In genomic region chr4:84099071-84099470, GRCm38 (mm10) we compare ENCODE assay signal across 21 mouse cellular contexts.
A peak's percentile ranks its signal among the peaks of the same experiment; 100 is the strongest.
DNase-seq lines count a peak whose midpoint lies in the region; TF ChIP-seq lines count a peak whose summit lies in the region.
"Had no signal": no experiment of that assay in that cellular context is flagged by ENCODE, and none has a peak within 500 bp of the region (broad histone marks: within the 10 kb centered on the region; RNA-seq: fewer than 3 reads in every experiment).

No protein-coding gene starts in this region.

- WGBS in kidney, adult 2 months = 45% methylated on average over 8 of the region's 8 CpGs

- no peaks in the 10 kb centered on the region for H3K27me3 ChIP-seq in kidney, adult 2 months (replicated peaks; ENCODE audit: control insufficient read depth, insufficient read depth, low read length)
- H3K27me3 ChIP-seq: embryonic facial prominence, embryonic 13.5 days; forebrain, embryonic 13.5 days; hindbrain, embryonic 13.5 days had no signal

- no peak for TF ChIP-seq CTCF in kidney, adult 2 months (conservative IDR thresholded peaks at IDR 0.05; ENCODE audit: insufficient read depth, insufficient read length, low read depth, low read length)

- no peaks in the 10 kb centered on the region for H3K36me3 ChIP-seq in kidney, adult 2 months (ENCODE audit: control insufficient read depth, insufficient read depth, low read length)
- H3K36me3 ChIP-seq: embryonic facial prominence, embryonic 10.5 days; embryonic facial prominence, embryonic 13.5 days; hindbrain, embryonic 13.5 days had no signal

- DNase-seq in cerebellum, postnatal 10 days = peak; percentile 59 to 65
- no peak for DNase-seq in cerebellum, adult 18-20 months
- peak; percentile 21 to 25 for DNase-seq in cerebellum, postnatal 36 days
- DNase-seq in cerebellum, postnatal 4 days (ENCODE audit: low spot score in 2 of 2) = no peak
- DNase-seq in kidney, adult 2 months = peak; percentile 18
- DNase-seq in kidney, postnatal 10 days = no peak
- DNase-seq: adrenal gland, adult 8-10 months; adrenal gland, postnatal 25 days; cerebellum, adult 11-12 months; cerebellum, adult 9-10 months; embryo, embryonic 11 days; forebrain, postnatal 0 days; gastrocnemius, adult 2 months; gastrocnemius, postnatal 14 days; heart, adult 11 months; kidney, adult 18-20 months had no signal

- H3K4me3 ChIP-seq in kidney, adult 2 months (ENCODE audit: insufficient read depth, low read depth, low read length) = no peak overlapping the region
- H3K4me3 ChIP-seq: embryonic facial prominence, embryonic 10.5 days; embryonic facial prominence, embryonic 13.5 days; erythroblast, embryonic 14.5 days; forebrain, embryonic 13.5 days; gastrocnemius, adult 2 months; hindbrain, embryonic 13.5 days had no signal

- no peak for TF ChIP-seq POLR2A in kidney, adult 2 months (IDR thresholded peaks at IDR 0.05; ENCODE audit: low read depth, low read length)

- H3K4me1 ChIP-seq in kidney, adult 2 months (ENCODE audit: control insufficient read depth, insufficient read depth, low read length) = peaks cover 7% of the 10 kb centered on the region; the same call in 1 of the 2 replicates
- H3K4me1 ChIP-seq: forebrain, embryonic 13.5 days; hindbrain, embryonic 13.5 days had no signal

- no peak overlapping the region for H3K27ac ChIP-seq in kidney, adult 2 months (ENCODE audit: insufficient read depth, low read depth, low read length)
- H3K27ac ChIP-seq: embryonic facial prominence, embryonic 10.5 days; embryonic facial prominence, embryonic 13.5 days; forebrain, embryonic 13.5 days; gastrocnemius, adult 2 months; hindbrain, embryonic 13.5 days had no signal

Comparison
In these comparisons a context has a peak if more than half of its experiments do, and no peak if none do; other contexts are left out.
1. DNase-seq: peak in cerebellum, postnatal 10 days (2 of 2), cerebellum, postnatal 36 days (2 of 2) and kidney, adult 2 months (single experiment); none in cerebellum, adult 18-20 months (0 of 2), cerebellum, postnatal 4 days (0 of 2) and kidney, postnatal 10 days (single experiment).